Mouse (Mus musculus): ENCODE measurements at regions not wholly inside any gene's neighbourhood (a gene's known extent, or its start where the extent isn't known, plus 50 kb on each side); places are given as distances from the start of the nearest gene placed in this dataset.
A peak's percentile ranks its signal among the peaks of the same experiment; 100 is the strongest.

GRCm38 (mm10) chr4:48770954-48771665 is 107.8 kb downstream of the Cavin4 start:
- peak; percentile 25 for DNase-seq (ENCODE audit: low spot score)
- Histone ChIP-seq H3K27ac (ENCODE audit: low read depth) (no peak overlapping the region), H3K36me3 (replicated peaks; ENCODE audit: control insufficient read depth, insufficient read depth, low read length) (no peaks in the 10 kb centered on the region), H3K4me3 (ENCODE audit: low read depth, low read length) (no peak overlapping the region), H3K4me2 (ENCODE audit: low read depth, low read length) (no peak overlapping the region), H3K27me3 (ENCODE audit: control insufficient read depth, insufficient read depth, low read length) (no peaks in the 10 kb centered on the region), H3K9ac (replicated peaks; ENCODE audit: low read depth, low read length) (no peak overlapping the region), H3K4me1 (ENCODE audit: control insufficient read depth, insufficient read depth) (no peaks in the 10 kb centered on the region), H3K9me3 (replicated peaks; ENCODE audit: control insufficient read depth, low read length) (no peaks in the 10 kb centered on the region)
- TF ChIP-seq CTCF (IDR thresholded peaks at IDR 0.05; ENCODE audit: low read depth) (peak; percentile 67), EP300 (IDR thresholded peaks at IDR 0.05; ENCODE audit: low read depth) (no peak)
- ATAC-seq (ENCODE audit: insufficient read depth, low read depth): no peak
- 35% methylated on average over 14 of the region's 14 CpGs for WGBS

DNA sequence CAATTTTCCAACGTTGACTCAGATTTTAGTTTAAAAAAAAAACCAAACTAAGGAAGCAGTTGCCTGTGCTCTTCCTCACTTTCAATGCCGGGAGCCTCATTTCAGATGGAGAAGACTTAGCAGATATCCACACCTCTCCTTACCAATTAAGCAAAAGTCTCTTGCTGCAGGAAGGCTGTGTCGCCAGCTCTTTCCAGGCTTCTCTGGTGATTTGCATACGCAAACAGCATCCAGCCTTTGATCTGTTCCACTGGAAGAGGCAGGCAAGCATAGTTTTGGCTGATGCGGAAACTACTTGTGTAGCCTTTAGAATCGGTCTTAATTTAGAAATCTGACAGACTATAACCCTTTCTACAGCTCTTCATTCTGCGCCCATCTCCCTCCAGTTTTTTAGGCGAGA is 108.5 kb downstream of the Cavin4 start:
- ATAC-seq (ENCODE audit: insufficient read depth, low read depth): no peak
- Histone ChIP-seq H3K36me3 (replicated peaks; ENCODE audit: control insufficient read depth, insufficient read depth, low read length) (no peaks in the 10 kb centered on the region), H3K9me3 (replicated peaks; ENCODE audit: control insufficient read depth, low read length) (no peaks in the 10 kb centered on the region), H3K27me3 (ENCODE audit: control insufficient read depth, insufficient read depth, low read length) (no peaks in the 10 kb centered on the region), H3K4me3 (ENCODE audit: low read depth, low read length) (no peak overlapping the region), H3K9ac (replicated peaks; ENCODE audit: low read depth, low read length) (no peak overlapping the region), H3K4me1 (ENCODE audit: control insufficient read depth, insufficient read depth) (no peaks in the 10 kb centered on the region), H3K27ac (ENCODE audit: low read depth) (no peak overlapping the region), H3K4me2 (ENCODE audit: low read depth, low read length) (no peak overlapping the region)
- TF ChIP-seq EP300 (IDR thresholded peaks at IDR 0.05; ENCODE audit: low read depth): no peak
- no peak for TF ChIP-seq CTCF (IDR thresholded peaks at IDR 0.05; ENCODE audit: low read depth)
- no peak for DNase-seq (ENCODE audit: low spot score)
- 62% methylated on average over 8 of the region's 8 CpGs for WGBS

- no peak overlapping the region for H3K27ac ChIP-seq (ENCODE audit: low read depth)
- DNase-seq (ENCODE audit: low spot score): peak; percentile 26
- no peak overlapping the region for H3K4me3 ChIP-seq (ENCODE audit: low read depth, low read length)
- no peaks in the 10 kb centered on the region for H3K4me1 ChIP-seq (ENCODE audit: control insufficient read depth, insufficient read depth)
- no peak overlapping the region for H3K9ac ChIP-seq (replicated peaks; ENCODE audit: low read depth, low read length)
- 68% methylated on average over 12 of the region's 12 CpGs for WGBS
- no peaks in the 10 kb centered on the region for H3K36me3 ChIP-seq (replicated peaks; ENCODE audit: control insufficient read depth, insufficient read depth, low read length)
- no peak overlapping the region for H3K4me2 ChIP-seq (ENCODE audit: low read depth, low read length)
- ATAC-seq (ENCODE audit: insufficient read depth, low read depth): no peak
- no peaks in the 10 kb centered on the region for H3K27me3 ChIP-seq (ENCODE audit: control insufficient read depth, insufficient read depth, low read length)
- TF ChIP-seq CTCF (IDR thresholded peaks at IDR 0.05; ENCODE audit: low read depth) (peak; percentile 79), EP300 (IDR thresholded peaks at IDR 0.05; ENCODE audit: low read depth) (no peak)
- H3K9me3 ChIP-seq (replicated peaks; ENCODE audit: control insufficient read depth, low read length): no peaks in the 10 kb centered on the region
Measured at GRCm38 (mm10) chr4:48779202-48779905, 116.0 kb downstream of the Cavin4 start.

DNA sequence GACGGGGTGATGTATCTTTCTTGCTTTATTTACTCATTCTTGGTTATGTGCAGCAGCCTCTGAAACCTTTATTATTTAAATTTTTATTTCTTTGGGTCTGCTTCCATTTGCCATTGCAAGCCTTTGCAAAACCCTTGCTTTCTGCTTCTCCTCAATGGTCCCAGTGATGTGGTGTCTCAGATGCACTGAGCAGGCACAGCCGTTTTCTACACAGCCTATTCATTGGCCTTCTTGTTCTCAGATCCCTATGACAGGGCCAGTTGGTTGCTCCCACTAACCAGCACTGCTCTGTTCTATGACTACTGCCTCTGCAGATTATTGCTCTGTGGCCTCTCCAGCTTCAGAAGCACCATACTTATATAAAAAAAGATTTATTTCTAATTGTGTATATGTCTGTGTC is 116.6 kb downstream of the Cavin4 start:
- TF ChIP-seq EP300 (IDR thresholded peaks at IDR 0.05; ENCODE audit: low read depth) (no peak), CTCF (IDR thresholded peaks at IDR 0.05; ENCODE audit: low read depth) (no peak)
- no peak overlapping the region for H3K27ac ChIP-seq (ENCODE audit: low read depth)
- no peaks in the 10 kb centered on the region for H3K27me3 ChIP-seq (ENCODE audit: control insufficient read depth, insufficient read depth, low read length)
- no peaks in the 10 kb centered on the region for H3K4me1 ChIP-seq (ENCODE audit: control insufficient read depth, insufficient read depth)
- no peaks in the 10 kb centered on the region for H3K9me3 ChIP-seq (replicated peaks; ENCODE audit: control insufficient read depth, low read length)
- DNase-seq (ENCODE audit: low spot score) (no peak), ATAC-seq (ENCODE audit: insufficient read depth, low read depth) (no peak)
- no peak overlapping the region for H3K4me3 ChIP-seq (ENCODE audit: low read depth, low read length)
- no peak overlapping the region for H3K4me2 ChIP-seq (ENCODE audit: low read depth, low read length)
- 82% methylated on average over 2 of the region's 2 CpGs for WGBS
- no peaks in the 10 kb centered on the region for H3K36me3 ChIP-seq (replicated peaks; ENCODE audit: control insufficient read depth, insufficient read depth, low read length)
- H3K9ac ChIP-seq (replicated peaks; ENCODE audit: low read depth, low read length): no peak overlapping the region

DNA sequence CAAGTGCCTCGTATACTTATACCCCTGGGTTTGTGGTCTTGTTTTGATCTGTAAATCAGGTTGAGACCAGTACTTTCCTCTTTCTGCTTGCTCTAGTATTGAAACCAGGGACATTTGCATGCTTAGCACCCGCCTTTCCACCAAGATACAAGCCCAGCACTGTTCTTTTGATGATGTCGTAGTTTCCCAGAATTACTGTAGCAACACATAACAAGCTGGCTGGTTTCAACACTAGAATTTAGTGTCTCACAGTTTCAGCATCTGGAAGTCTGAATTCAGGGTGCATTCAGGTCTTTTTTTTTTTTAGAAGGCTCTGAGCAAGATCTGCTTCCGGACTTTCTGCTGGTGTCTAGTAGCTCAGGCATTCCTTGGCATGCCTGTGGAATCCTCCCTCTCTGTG is 117.8 kb downstream of the Cavin4 start:
- no peaks in the 10 kb centered on the region for H3K9me3 ChIP-seq (replicated peaks; ENCODE audit: control insufficient read depth, low read length)
- H3K27ac ChIP-seq (ENCODE audit: low read depth): no peak overlapping the region
- TF ChIP-seq EP300 (IDR thresholded peaks at IDR 0.05; ENCODE audit: low read depth) (no peak), CTCF (IDR thresholded peaks at IDR 0.05; ENCODE audit: low read depth) (no peak)
- no peak overlapping the region for H3K4me2 ChIP-seq (ENCODE audit: low read depth, low read length)
- no peak overlapping the region for H3K4me3 ChIP-seq (ENCODE audit: low read depth, low read length)
- DNase-seq (ENCODE audit: low spot score): no peak
- H3K4me1 ChIP-seq (ENCODE audit: control insufficient read depth, insufficient read depth): no peaks in the 10 kb centered on the region
- no peak for ATAC-seq (ENCODE audit: insufficient read depth, low read depth)
- no peaks in the 10 kb centered on the region for H3K27me3 ChIP-seq (ENCODE audit: control insufficient read depth, insufficient read depth, low read length)
- H3K36me3 ChIP-seq (replicated peaks; ENCODE audit: control insufficient read depth, insufficient read depth, low read length): no peaks in the 10 kb centered on the region
- H3K9ac ChIP-seq (replicated peaks; ENCODE audit: low read depth, low read length): no peak overlapping the region
- WGBS: 64% methylated on average over 4 of the region's 4 CpGs

Data from heart, postnatal 0 days (tissue).